Mouse (Mus musculus): ENCODE results near the gene Zfp3. TPM values are rescaled to one million over a fixed set of nuclear protein-coding genes. Genes with fewer than 3 reads are reported as not detected.

Gene Zfp3
- total RNA-seq, 2 experiments from 2014 or later, result 10.6 to 11.2 TPM

DNA sequence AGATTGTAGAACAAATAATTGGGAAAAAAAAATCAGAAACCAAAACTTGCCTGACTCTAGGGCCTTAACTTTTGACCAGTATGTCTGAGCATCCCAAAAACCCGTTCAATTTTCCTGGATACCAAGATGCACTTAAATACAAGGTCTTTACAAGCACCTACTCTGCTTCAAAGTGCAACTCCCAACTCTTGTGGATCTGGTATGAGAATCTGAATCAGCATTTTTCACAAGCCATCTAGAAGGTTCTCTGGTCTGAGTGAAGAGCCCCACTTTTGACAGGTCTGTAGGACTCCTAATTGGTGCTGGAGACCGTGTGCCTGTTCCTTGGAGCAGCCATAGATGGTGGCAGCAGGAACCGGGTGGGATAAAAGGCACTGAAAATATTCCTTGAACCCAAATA, 40.4 kb downstream of the Zfp3 start:
- DNase-seq, result no peak
- intact Hi-C loops (cut with DNase I), result no loop called here

DNA sequence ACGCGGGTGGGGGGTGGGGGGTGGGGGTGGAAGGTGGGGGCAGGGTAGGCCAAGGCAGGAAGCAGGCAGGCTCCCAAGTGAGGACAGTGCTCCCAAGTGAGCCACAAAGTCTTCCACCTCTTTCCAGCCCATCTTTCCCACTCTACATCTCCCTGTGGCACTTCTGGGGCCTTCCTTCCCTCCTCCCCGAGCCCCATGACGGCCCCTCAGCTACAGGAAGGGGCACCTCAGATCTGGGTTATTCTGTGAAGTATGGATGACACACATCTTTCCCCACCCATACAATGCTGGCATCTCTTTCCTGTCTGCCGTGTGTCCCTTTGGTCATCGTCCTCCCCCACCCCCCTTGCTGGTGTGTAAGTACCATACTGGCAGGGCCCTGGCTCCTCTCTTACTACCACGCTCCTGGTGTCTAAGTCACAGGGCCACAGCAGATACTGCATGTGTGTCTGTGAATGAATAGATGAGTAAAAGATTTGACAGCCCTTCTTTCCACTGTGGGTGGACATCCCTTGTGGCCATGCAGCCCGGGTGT, 41.7 kb downstream of the Zfp3 start:
- intact Hi-C loops (cut with DNase I), result no loop called here
- no peak for DNase-seq

DNA sequence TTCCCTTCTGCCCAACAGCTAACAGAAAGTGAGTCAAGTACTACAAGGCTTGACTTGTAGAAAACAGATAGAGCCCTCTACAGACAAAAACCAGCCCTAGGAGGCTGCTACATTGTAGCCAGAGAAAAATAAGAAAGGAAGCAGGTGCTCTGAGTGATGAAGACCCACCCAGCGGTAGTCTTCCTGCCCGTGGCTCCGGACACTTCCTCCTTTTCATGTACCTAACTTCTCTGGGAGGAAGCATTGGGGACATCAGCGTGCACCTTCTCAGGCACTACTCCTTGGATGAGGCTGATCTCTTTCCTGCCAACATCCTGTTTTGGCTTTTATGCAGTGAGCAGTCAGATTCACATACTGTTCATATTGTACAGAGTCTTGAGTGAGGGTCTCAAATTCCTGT, 42.7 kb downstream of the Zfp3 start:
- intact Hi-C loops (cut with DNase I), result no loop called here
- no peak for DNase-seq

DNA sequence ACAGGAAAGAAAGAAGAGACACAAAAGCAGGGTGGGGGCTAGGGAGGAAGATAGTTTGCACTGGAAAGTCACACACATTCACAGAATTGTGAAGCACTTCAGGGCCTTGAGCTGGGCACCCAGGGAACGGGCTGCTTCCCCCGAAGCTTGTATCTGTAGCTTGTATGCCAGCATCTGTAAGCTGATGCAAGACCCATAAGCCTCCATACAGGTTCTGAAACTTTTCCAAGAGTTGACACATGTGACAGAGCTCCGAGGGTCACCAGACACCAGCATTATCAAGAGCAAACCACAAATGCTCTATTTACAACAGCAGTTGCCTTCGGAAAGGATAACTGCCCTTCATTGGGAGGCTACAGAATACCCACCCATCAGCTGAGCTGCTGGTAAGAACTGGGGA, 43.6 kb downstream of the Zfp3 start:
- intact Hi-C loops (cut with DNase I), result no loop called here
- no peak for DNase-seq

DNA sequence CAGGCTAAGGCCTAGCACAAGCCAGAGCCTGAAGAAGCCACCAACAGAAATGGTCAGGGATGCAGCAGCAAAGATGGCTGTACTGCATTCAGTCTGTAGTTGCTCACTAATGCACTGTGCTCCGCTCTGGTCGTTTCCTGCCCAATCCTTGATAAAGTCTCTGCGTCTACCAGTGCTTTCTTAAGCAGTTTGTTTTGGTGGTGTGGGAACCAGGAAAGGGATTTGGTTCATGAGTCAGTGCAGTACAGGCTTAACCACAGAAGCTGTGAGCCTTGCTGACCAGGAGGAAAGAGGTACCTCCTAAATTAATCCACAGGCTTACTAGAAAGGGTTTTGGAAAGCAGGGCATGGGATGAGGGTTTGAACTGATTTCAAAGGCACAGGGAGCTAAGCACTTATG, 44.1 kb downstream of the Zfp3 start:
- intact Hi-C loops (cut with DNase I), result no loop called here
- no peak for DNase-seq

DNA sequence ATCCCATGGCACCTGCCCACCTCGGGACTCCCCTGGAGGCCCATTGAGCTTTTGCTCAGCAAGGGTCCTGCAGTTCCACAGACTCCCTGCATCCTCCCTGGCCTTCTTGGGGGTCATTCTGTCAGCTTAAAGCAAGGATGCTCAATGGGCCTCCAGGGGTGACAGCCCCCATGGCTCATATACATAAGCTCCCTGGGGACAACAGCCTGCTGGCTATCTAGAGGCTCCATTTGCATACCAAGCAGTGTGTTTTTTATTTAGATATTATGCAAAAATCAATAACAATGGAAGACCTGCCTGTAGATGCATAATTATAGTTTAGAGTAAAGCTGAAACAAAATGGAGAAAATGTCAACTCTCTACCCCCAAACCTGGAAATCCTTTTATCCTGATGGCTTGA, 45.0 kb downstream of the Zfp3 start:
- no peak for DNase-seq
- intact Hi-C loops (cut with DNase I), result no loop called here

DNA sequence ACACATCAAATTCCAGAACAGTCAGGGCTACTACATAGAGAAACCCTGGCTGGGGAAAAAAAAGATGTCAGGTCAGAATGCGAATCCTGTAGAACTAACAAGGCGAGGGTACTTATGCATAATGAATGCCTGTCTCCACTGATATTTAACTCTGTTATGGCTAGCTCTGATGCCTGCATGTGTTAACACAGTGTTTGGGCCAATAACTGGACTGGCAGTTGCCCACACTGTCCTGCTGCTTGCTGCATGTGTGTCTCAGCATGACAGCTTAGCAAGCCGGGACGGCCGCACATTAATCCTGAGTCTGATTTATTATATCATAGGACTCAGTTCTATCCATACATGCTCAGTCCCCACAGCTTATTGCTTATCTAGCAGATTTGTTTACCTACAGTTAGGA, 47.0 kb downstream of the Zfp3 start:
- no peak for DNase-seq
- intact Hi-C loops (cut with DNase I), result no loop called here

DNA sequence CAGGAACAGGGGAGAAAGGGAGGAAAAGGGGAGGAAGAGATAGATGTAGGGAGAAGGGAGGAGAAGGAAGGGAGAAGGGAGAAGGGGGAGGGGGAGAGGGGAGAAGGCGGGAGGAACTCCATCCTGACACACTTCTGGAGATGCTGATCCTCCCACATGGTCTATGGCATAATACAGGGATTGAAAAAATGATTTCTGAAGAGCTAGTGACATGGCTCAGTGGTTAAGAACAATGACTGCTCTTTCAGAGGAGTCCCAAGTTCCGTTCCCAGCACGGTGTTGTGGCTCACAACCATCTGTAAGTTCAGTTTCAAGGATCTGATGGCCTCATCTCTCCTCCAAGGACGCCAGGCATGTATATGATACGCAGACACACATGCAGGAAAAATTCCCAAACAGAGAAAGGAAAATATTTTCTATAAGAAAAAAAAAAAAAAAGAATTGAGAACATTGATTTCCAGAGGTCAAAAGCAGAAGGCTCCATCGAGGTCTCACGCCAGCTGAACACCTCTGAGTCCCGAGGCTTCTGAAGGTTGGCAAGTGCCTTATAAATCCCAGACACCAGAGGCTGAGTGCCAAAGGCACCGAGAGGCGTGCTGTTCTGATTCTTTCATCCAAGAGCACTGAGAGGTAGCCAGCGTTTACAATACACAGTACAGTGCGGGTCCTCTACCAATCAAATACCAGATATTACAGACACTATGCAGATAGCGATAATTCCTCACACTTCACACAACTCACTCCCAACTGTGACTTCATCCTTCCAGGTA, 47.6 kb downstream of the Zfp3 start:
- no peak for DNase-seq
- intact Hi-C loops (cut with DNase I), result no loop called here

DNA sequence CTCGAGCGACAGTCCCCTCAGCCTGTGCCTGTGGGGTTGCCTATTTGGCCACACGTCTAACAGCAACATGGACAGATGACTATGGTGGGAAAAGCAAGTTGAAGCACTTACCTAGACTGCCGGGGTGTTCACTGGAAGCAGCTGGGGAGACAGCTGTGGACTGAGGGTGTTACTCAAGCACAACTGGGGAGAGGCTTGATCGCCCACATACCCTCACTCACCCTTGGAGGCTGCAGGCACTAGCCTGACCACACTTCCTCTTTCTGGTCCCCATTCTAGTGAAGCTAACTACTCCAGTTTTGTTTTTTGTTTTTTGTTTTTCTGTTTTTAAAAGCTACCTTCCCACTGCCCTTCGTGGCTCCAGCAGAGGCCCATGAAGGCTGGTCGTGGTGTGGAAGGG, 48.4 kb downstream of the Zfp3 start, which contains the start of gene Scimp:
Gene Scimp, minus strand, starts transcription at position 222 of the 400 bp plus-strand sequence.
- intact Hi-C loops (cut with DNase I), result no loop called here
- DNase-seq, result no peak

DNA sequence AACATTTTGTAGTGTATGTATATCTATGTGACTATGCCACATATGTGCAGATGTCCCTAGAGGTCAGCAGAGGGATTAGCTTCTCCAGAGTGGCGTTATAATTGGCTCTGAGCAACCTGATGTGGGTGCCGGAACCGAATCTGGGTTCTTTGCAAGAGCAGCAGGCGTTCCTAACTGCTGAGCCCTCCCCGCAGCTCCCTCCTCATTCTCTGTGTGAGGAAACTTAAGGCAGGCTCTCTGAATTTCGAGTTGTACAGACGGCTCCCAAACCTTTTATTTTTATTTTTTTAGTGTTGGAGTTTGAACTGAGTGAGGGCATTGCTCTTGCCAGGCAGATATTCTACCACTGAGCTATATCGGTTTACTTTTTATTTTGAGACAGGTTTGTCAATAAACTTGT, 51.1 kb downstream of the Zfp3 start:
- DNase-seq, result no peak
- intact Hi-C loops (cut with DNase I), result loop anchor here (1.0 kb wide), 1 partner anchor 38 kb away; no protein-coding TSS in a partner anchor

DNA sequence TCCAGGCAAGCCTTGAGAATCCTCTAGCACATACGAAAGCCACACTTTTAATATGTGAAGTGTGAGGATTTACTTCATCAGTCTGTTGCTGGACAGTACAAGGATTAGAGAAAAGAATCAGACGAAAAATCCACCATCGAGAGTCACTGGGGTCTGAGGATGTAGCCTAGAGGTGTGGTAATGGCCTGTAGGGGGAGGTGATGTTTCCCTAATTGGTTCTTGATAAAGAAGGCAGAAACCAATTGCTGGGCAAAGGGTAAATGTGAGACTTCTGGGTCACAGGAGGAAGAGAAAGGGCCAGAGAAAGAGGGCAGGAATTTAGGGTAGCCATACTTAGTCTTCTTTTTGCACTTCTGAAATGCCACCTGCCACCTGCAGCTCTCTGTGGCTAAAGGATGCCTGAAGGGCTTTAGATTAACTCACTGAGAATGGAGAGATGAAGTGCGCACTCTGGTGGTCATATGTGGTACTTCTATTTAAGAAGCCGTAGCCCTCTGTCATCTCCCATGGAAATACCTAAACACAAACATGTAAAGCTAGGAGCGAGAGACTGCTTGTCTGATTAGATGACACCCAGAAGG, 51.6 kb downstream of the Zfp3 start:
- intact Hi-C loops (cut with DNase I), result loop anchor here (1.0 kb wide), 1 partner anchor 38 kb away; no protein-coding TSS in a partner anchor
- DNase-seq, result peak; percentile 61 to 80

DNA sequence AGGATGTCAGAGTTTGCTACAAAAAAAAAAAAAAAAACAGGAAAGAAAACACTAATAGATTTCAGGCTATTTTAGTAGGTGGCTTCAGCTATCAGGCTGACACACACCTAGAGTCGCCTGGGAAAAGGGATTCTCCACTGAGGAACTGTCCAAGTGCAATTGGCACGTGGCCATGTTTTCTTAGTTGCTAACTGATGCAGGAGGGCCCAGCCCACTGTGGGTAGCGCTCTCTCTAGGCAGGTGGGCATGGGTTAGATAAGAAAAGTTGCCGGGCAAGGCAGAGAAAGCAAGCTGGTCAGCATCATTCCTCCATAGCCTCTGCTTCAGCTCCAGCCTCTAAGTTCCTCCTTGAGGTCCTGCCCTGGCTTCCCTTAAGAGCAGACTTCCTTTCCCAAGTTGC, 52.8 kb downstream of the Zfp3 start:
- DNase-seq, result no peak
- intact Hi-C loops (cut with DNase I), result no loop called here

DNA sequence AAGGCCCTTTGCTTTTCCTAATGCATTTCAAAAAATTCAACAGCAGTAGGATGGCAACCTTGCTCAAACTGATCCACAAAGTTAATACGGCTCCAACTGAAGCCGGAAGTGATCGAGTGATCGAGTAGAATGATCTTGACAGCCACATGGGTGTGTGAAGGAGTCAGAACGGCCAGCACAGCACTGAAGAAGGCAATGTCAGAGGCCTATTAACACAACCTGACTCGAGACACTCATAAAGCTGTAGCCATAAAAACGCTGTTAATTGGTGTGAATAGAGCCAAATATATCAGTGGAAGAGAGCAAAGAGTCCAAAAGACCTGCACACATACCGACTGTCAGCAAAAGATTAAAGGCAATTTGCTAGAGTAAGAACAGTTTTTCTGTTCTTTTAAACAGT, 56.1 kb downstream of the Zfp3 start:
- intact Hi-C loops (cut with DNase I), result no loop called here
- DNase-seq, result no peak

DNA sequence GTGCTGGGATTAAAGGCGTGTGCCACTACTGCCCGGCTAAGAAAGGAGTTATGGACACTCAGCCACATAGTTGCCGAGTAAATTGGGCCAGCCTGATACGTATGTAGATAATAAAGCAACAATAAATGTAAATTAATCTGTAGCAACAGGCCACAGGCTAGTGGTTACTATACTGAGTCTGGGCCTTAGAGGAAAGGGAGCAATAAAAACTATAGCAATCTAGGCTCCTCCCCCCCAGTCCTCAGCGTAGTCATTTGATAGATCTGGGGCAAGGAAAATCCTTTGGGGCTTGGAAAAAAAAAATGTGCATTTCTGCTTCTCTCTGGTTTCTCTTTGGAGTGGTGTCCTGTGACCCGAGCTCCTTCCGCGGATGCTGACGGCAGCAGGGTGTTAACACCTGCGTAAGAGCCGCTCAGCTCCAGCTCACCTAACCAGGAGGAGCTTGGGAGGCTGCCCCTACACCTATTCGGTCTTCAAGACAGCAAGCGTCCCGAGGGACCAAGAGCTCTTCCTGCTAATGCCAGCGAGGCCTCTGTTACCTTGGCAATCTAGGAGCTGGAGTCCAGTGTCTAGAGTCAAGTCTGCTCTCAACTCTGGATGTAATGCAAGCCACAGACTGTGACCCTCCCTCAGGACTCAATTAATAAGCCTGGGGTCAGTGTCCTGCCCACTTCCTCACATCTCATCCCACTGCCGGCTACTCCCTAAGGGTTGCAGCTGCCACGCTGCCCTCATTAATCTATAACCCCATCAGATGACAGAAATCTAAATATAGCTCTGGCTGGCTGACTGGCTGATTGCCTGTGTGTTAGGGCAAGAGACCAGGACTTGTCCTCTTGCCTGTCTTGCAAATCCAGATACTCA, 58.0 kb downstream of the Zfp3 start:
- peak in 1 of 2 experiments; percentile 24 for DNase-seq
- intact Hi-C loops (cut with DNase I), result no loop called here

Small RNA genes within 50 kb of the gene (microRNA-seq; reads per million reads assigned to microRNA genes)
- gene Gm22760, result 0 reads per million in 2 experiments

Other genes starting within 250 kb of the Zfp3 start
- not detected for gene Vmo1, start 249.6 kb upstream of the Zfp3 start, total RNA-seq (2021)
- not detected for gene Gltpd2, start 245.0 kb upstream of the Zfp3 start, total RNA-seq (2021)
- 100 to 1,000 TPM; 264 to 266 TPM for gene Psmb6, start 238.8 kb upstream of the Zfp3 start, total RNA-seq (2021)
- gene Gm40193, start 231.3 kb upstream of the Zfp3 start, total RNA-seq (2021), result not detected
- gene Pld2, start 224.1 kb upstream of the Zfp3 start, total RNA-seq (2021), result 10 to 100 TPM in 1 of 2 experiments, 1 to 10 TPM in 1; 8.9 to 10.8 TPM
- gene Mink1, start 201.3 kb upstream of the Zfp3 start, total RNA-seq (2021), result 10 to 100 TPM; 40.4 to 43.3 TPM
- gene 4930544D05Rik, start 148.4 kb upstream of the Zfp3 start, total RNA-seq (2021), result not detected
- gene Chrne, start 145.0 kb upstream of the Zfp3 start, total RNA-seq (2021), result not detected
- gene Gp1ba, start 125.1 kb upstream of the Zfp3 start, total RNA-seq (2021), result under 1 TPM; 0.17 to 0.43 TPM
- gene Rnf167, start 117.0 kb upstream of the Zfp3 start, total RNA-seq (2021), result 10 to 100 TPM; 50.2 to 50.4 TPM
- 100 to 1,000 TPM; 378 to 381 TPM for gene Slc25a11, start 116.7 kb upstream of the Zfp3 start, total RNA-seq (2021)
- 100 to 1,000 TPM; 456 to 499 TPM for gene Pfn1, start 109.6 kb upstream of the Zfp3 start, total RNA-seq (2021)
- 1,000 to 10,000 TPM; 1,599 to 1,711 TPM for gene Eno3, start 107.0 kb upstream of the Zfp3 start, total RNA-seq (2021)
- gene Spag7, start 94.8 kb upstream of the Zfp3 start, total RNA-seq (2021), result 10 to 100 TPM; 86.0 to 88.2 TPM
- gene Camta2, start 76.1 kb upstream of the Zfp3 start, total RNA-seq (2021), result 10 to 100 TPM; 31.2 to 32.8 TPM
- gene Inca1, start 64.1 kb upstream of the Zfp3 start, total RNA-seq (2021), result 1 to 10 TPM; 2.6 to 3.0 TPM
- 100 to 1,000 TPM; 279 to 286 TPM for gene Kif1c, start 63.7 kb upstream of the Zfp3 start, total RNA-seq (2021)
- not detected for gene Scimp, start 48.4 kb downstream of the Zfp3 start, total RNA-seq (2021)
- gene Rabep1, start 80.6 kb downstream of the Zfp3 start, total RNA-seq (2021), result 10 to 100 TPM; 32.3 to 38.4 TPM
- 10 to 100 TPM; 53.9 to 59.6 TPM for gene Nup88, start 205.8 kb downstream of the Zfp3 start, total RNA-seq (2021)
- gene Rpain, start 206.0 kb downstream of the Zfp3 start, total RNA-seq (2021), result 10 to 100 TPM; 14.4 to 18.8 TPM
- 100 to 1,000 TPM; 208 to 214 TPM for gene C1qbp, start 218.8 kb downstream of the Zfp3 start, total RNA-seq (2021)
- gene Dhx33, start 240.2 kb downstream of the Zfp3 start, total RNA-seq (2021), result 10 to 100 TPM; 14.9 to 17.6 TPM